Mouse (Mus musculus): ENCODE measurements around the gene 3110040M04Rik. TPM values are rescaled to one million over a fixed set of nuclear protein-coding genes. Genes with fewer than 3 reads are reported as not detected.

The 3110040M04Rik gene
- total RNA-seq (2023): not detected

DNA sequence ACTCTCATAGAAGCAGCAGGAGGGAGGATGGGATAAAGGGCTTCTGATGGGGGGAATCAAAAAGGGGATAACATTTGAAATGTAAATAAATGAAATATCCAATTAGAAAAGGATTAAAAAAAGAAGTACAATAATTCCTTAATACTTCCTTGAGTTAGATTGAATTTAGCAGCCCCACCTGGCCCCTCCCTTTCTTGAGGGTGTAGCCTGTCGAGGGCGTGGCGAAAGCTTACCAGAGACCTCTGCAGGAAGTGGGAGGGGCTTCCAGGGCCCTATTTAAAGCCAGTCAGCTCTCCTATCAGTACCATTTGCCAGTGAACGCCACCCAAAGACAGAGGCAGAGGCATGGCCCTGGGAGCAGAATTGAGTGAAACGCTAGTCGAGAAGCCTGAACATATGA, at the start of gene 3110040M04Rik:
3110040M04Rik (plus strand) TSS at position 304 of the 400 bp plus-strand sequence.

DNA sequence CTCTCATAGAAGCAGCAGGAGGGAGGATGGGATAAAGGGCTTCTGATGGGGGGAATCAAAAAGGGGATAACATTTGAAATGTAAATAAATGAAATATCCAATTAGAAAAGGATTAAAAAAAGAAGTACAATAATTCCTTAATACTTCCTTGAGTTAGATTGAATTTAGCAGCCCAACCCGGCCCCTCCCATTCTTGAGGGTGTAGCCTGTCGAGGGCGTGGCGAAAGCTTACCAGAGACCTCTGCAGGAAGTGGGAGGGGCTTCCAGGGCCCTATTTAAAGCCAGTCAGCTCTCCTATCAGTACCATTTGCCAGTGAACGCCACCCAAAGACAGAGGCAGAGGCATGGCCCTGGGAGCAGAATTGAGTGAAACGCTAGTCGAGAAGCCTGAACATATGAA, 21.7 kb upstream of the 3110040M04Rik start, which contains the start of gene Gm47985:
Gm47985 (plus strand) TSS at position 272 of the 400 bp plus-strand sequence.

DNA sequence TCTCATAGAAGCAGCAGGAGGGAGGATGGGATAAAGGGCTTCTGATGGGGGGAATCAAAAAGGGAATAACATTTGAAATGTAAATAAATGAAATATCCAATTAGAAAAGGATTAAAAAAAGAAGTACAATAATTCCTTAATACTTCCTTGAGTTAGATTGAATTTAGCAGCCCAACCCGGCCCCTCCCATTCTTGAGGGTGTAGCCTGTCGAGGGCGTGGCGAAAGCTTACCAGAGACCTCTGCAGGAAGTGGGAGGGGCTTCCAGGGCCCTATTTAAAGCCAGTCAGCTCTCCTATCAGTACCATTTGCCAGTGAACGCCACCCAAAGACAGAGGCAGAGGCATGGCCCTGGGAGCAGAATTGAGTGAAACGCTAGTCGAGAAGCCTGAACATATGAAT, 11.8 kb upstream of the 3110040M04Rik start, which contains the start of gene Gm8947:
Gm8947 (plus strand) TSS at position 302 of the 400 bp plus-strand sequence.

DNA sequence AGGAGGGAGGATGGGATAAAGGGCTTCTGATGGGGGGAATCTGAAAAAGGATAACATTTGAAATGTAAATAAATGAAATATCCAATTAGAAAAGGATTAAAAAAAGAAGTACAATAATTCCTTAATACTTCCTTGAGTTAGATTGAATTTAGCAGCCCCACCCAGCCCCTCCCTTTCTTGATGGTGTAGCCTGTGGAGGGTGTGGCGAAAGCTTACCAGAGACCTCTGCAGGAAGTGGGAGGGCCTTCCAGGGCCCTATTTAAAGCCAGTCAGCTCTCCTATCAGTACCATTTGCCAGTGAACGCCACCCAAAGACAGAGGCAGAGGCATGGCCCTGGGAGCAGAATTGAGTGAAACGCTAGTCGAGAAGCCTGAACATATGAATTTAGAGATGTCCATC, 5.8 kb upstream of the 3110040M04Rik start, which contains the start of gene Gm47995:
Gm47995 (plus strand) TSS at position 329 of the 400 bp plus-strand sequence.

DNA sequence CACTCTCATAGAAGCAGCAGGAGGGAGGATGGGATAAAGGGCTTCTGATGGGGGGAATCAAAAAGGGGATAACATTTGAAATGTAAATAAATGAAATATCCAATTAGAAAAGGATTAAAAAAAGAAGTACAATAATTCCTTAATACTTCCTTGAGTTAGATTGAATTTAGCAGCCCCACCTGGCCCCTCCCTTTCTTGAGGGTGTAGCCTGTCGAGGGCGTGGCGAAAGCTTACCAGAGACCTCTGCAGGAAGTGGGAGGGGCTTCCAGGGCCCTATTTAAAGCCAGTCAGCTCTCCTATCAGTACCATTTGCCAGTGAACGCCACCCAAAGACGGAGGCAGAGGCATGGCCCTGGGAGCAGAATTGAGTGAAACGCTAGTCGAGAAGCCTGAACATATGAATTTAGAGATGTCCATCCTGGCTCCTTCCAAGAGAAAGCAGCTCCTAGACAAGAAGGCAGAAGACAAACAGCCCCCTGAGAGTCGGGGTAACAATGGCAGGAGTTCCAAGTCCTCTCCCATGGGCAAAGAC, 6.0 kb downstream of the 3110040M04Rik start, which contains the start of gene Gm47996:
Gm47996 (plus strand) TSS at position 308 of the 532 bp plus-strand sequence.

Other genes with a start within 250 kb of the 3110040M04Rik start
- gene Hmcn1, start 210.7 kb upstream of the 3110040M04Rik start, total RNA-seq (2023): not detected
- not detected for gene Gm47985, start 21.6 kb upstream of the 3110040M04Rik start, total RNA-seq (2023)
- gene Gm8947, start 11.7 kb upstream of the 3110040M04Rik start, total RNA-seq (2023): not detected
- not detected for gene Gm47995, start 5.7 kb upstream of the 3110040M04Rik start, total RNA-seq (2023)
- gene Gm47996, start 6.0 kb downstream of the 3110040M04Rik start, total RNA-seq (2023): not detected
- gene Ivns1abp, start 140.4 kb downstream of the 3110040M04Rik start, total RNA-seq (2023): 100 to 1,000 TPM; 354 to 380 TPM
- 10 to 100 TPM; 36.3 to 37.6 TPM for gene Swt1, start 224.3 kb downstream of the 3110040M04Rik start, total RNA-seq (2023)
- 10 to 100 TPM; 44.9 to 49.4 TPM for gene Trmt1l, start 224.4 kb downstream of the 3110040M04Rik start, total RNA-seq (2023)

Measured in B cell, adult 67 days (primary cell).